Mouse (Mus musculus) hindbrain, embryonic 16.5 days (tissue): Measurements from ENCODE around the gene Hc. TPM values are rescaled to one million over a fixed set of nuclear protein-coding genes. Genes with fewer than 3 reads are reported as not detected.
A peak's percentile ranks its signal among the peaks of the same experiment; 100 is the strongest.

Experiments used
- ATAC-seq: fragments of 200-750 bp; cut with Nextera tagmentation; 2 replicates; pipeline ENCODE4 v1.8.0; 2017; ENCODE audit warnings: moderate TSS enrichment, moderate library complexity
- H3K27ac ChIP-seq: fragments of 300-500 bp; sonication (generic); 2 replicates; pipeline ENCODE4 v1.5.1; 2014; ENCODE audit warnings: low read depth, mild to moderate bottlenecking, control low read depth, low read length, moderate library complexity
- H3K27me3 ChIP-seq: fragments of 300-500 bp; sonication (generic); replicated peaks from 2 replicates; pipeline ENCODE4 v1.6.1; 2014; ENCODE audit warnings: low read length; ENCODE audit not compliant: control insufficient read depth, insufficient read depth
- H3K36me3 ChIP-seq: fragments of 300-500 bp; sonication (generic); 2 replicates; pipeline ENCODE4 v1.6.1; 2014; ENCODE audit warnings: mild to moderate bottlenecking, low read length, moderate library complexity, mixed read lengths; ENCODE audit not compliant: control insufficient read depth, insufficient read depth
- H3K4me1 ChIP-seq: fragments of 300-500 bp; sonication (generic); 2 replicates; pipeline ENCODE4 v1.6.1; 2014; ENCODE audit warnings: low read depth, low read length; ENCODE audit not compliant: control insufficient read depth, insufficient read depth
- H3K4me2 ChIP-seq: fragments of 300-500 bp; sonication (generic); 2 replicates; pipeline ENCODE4 v1.6.1; 2014; ENCODE audit warnings: mild to moderate bottlenecking, low read length, control low read depth, moderate library complexity
- H3K4me3 ChIP-seq: fragments of 300-500 bp; sonication (generic); 2 replicates; pipeline ENCODE4 v1.5.1; 2014; ENCODE audit warnings: mild to moderate bottlenecking, low read length, control low read depth, moderate library complexity
- H3K9ac ChIP-seq: fragments of 300-500 bp; sonication (generic); 2 replicates; pipeline ENCODE4 v1.6.1; 2014; ENCODE audit warnings: low read depth, mild to moderate bottlenecking, control low read depth, low read length, moderate library complexity
- H3K9me3 ChIP-seq: fragments of 300-500 bp; sonication (generic); 2 replicates; pipeline ENCODE4 v1.6.1; 2014; ENCODE audit warnings: mild to moderate bottlenecking, low read length, moderate library complexity; ENCODE audit not compliant: control insufficient read depth
- WGBS: fragments of 180-500 bp; shearing (Covaris S2); extraction: QIAGEN DNeasy Blood & Tissue Kit; methylation state at CpG from one replicate; pipeline ENCODE4 v1.1.7; 2014; 5-methylcytosine and 5-hydroxymethylcytosine counted together
- polyA plus RNA-seq: library from polyadenylated mRNA; unstranded; fragments of >200 nt; fragmentation: Nextera tagmentation; extraction: Ambion mirVana; gene quantifications from 2 replicates; pipeline ENCODE4 v1.2.1, GENCODE M21; 2015

Hc gene
- polyA plus RNA-seq, 1 experiment from 2014 or later = 0.24 TPM

DNA sequence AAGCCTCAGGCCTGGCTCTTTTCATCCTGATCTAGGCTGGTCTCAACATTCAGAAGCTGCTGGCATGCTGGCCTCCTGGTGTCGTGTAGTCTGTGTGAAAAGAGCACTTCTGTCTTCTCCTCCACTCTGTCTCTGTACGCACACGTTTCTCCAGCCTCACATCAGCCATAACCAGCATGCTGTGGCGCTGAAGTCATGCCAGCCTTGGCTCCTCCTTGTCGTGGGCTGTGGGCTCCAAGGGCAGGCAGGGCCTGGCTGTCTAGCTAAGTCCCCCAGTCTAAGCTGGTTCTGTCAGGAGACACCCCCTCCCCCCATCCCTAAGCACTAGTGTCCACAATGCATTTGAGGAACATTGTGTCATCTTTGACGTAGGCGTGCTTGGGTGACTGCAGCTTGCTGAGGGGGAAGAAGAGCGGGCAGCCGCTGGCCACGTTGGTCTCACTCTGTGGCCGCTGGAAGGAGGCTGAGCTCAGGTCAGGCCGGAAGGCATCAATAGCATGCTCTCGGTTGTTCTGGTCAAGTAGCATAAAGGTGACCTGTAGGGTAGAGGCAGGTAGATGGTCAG, 117.6 kb downstream of the Hc start:
- Histone ChIP-seq H3K4me2 (no peak overlapping the region), H3K4me1 (peaks cover 2% of the 10 kb centered on the region), H3K36me3 (no peaks in the 10 kb centered on the region), H3K9ac (no peak overlapping the region), H3K27ac (no peak overlapping the region), H3K4me3 (no peak overlapping the region), H3K9me3 (no peaks in the 10 kb centered on the region), H3K27me3 (no peaks in the 10 kb centered on the region)
- ATAC-seq = no peak
- 80% methylated on average over 13 of the region's 13 CpGs for WGBS

DNA sequence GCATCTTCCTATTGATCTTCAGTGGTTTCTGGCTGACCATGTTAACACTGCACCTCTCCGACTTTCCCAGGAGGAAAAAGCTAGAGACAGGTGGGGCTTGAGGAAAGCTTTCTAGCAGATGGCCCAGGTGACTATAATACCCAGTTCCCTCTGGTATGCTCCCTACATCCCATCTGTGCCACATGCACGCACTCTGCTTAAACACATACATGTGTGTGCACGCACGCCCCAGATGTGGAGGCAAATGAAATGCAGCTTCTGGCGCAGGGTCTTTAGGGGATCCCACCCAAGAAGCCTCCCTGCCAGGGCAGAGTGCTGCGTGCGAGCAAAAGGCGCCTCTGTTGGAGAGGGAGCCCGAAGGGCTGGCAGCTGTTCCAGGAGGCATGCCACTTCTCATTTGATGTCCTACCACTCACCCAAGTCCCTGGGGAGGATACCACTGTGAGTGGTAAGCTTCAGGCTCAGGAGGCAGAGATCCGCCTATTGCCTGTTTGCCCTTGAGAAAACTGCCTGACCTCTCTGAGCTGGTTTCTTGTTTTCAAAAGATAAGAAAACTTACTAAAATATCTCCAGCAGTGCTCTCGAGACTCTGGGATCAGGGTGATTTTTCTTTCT, 120.1 kb downstream of the Hc start:
- no peaks in the 10 kb centered on the region for H3K27me3 ChIP-seq
- no peak overlapping the region for H3K27ac ChIP-seq
- no peaks in the 10 kb centered on the region for H3K36me3 ChIP-seq
- no peak overlapping the region for H3K4me2 ChIP-seq
- 75% methylated on average over 11 of the region's 11 CpGs for WGBS
- peaks cover 11% of the 10 kb centered on the region for H3K4me1 ChIP-seq
- H3K4me3 ChIP-seq = no peak overlapping the region
- H3K9ac ChIP-seq = no peak overlapping the region
- no peaks in the 10 kb centered on the region for H3K9me3 ChIP-seq
- ATAC-seq = no peak

DNA sequence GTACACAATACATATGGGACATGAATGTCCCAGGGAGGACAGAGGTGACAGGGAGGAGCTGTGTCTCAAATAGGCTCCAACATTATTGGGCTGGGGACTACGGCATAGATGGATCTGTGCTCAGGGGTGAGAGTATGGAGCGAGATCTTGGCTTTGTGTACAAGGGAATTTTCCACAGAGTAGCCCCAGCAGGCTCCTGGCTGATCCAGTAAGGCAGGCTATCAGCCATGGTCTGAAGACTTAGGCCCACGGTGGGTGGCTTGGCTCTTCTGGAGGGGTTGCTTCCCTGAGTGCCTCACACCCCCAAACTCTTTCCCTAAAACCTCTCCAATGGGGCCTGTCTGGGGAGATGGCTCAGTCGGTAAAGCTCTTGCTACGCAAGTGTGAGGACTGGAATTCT, 121.0 kb downstream of the Hc start:
- Histone ChIP-seq H3K4me2 (no peak overlapping the region), H3K4me1 (peaks cover 11% of the 10 kb centered on the region), H3K9ac (no peak overlapping the region), H3K9me3 (no peaks in the 10 kb centered on the region), H3K27me3 (no peaks in the 10 kb centered on the region), H3K36me3 (no peaks in the 10 kb centered on the region), H3K4me3 (no peak overlapping the region), H3K27ac (no peak overlapping the region)
- 69% methylated on average over 5 of the region's 5 CpGs for WGBS
- 0 out of 2 replicates have a peak, but pooled peaks have one; percentile 21 for ATAC-seq

DNA sequence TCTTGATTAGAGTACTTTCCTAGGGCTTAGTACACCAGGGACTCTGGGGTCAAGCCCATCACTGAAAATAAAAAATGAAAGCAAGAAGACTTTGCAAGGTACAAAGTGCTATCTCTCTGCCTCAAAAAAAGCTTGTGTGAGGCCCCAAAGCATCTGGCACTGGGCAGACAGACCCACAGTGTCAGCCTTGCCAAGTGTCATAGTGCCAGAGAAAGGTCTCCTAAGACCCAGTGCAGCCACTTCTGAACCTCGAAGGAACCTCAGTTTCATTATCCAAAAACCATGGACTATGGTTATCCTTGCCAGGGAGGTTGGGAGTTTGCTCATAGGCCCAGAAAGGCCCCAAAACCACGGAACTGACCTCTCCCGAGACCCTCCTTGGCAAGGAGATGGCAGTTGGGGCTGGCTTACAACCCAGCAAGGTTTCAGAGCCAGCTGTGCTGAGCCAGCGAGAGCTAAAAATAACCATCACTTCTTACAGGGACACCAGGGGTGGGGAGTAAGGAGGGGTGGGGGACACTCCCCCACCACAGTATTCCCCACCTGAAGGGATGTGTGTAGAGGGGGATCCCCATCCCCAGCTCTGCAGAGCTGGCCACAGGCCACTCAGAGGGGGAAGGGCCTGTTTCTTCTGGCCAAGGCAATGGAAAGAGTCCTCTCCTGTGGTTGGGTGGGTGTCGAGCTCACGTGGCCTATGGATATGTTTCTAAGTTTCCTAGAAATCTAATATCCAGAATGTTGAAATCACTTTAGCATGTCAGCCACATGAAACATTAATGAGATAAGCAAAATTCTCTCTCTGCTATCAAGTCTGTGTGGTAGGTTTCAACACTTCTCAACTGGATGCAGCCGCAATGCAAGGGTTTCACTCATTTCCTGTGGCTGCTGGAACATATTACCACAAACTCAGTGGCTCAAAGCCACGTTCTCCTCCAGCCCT, 122.7 kb downstream of the Hc start:
- peak; percentile 60 for ATAC-seq
- no peak overlapping the region for H3K27ac ChIP-seq
- H3K27me3 ChIP-seq = no peaks in the 10 kb centered on the region
- 68% methylated on average over 8 of the region's 8 CpGs for WGBS
- no peaks in the 10 kb centered on the region for H3K36me3 ChIP-seq
- H3K9ac ChIP-seq = no peak overlapping the region
- H3K4me1 ChIP-seq = peaks cover 11% of the 10 kb centered on the region
- no peak overlapping the region for H3K4me2 ChIP-seq
- H3K4me3 ChIP-seq = no peak overlapping the region
- no peaks in the 10 kb centered on the region for H3K9me3 ChIP-seq

- no peak for ATAC-seq
- Histone ChIP-seq H3K27me3 (no peaks in the 10 kb centered on the region), H3K9me3 (no peaks in the 10 kb centered on the region), H3K27ac (no peak overlapping the region), H3K9ac (no peak overlapping the region), H3K4me1 (peaks cover 11% of the 10 kb centered on the region), H3K4me3 (no peak overlapping the region), H3K4me2 (no peak overlapping the region), H3K36me3 (no peaks in the 10 kb centered on the region)
- WGBS = 45% methylated on average over 5 of the region's 5 CpGs
Measured at GRCm38 (mm10) chr2:34937460-34937859, 123.8 kb downstream of the Hc start.

Other genes with a start within 250 kb of the Hc start
- 95.2 and 106 TPM in 2 replicates for gene Fbxw2, start 235.1 kb downstream of the Hc start, polyA plus RNA-seq
- not detected in 2 replicates for gene Gm34653, start 228.4 kb downstream of the Hc start, polyA plus RNA-seq
- 0.16 and 0.35 TPM in 2 replicates for gene Cutal, start 187.0 kb downstream of the Hc start, polyA plus RNA-seq
- gene Psmd5, start 186.5 kb downstream of the Hc start, polyA plus RNA-seq = 96.8 and 105 TPM in 2 replicates
- gene Phf19, start 147.4 kb downstream of the Hc start, polyA plus RNA-seq = 2.2 and 2.7 TPM in 2 replicates
- gene Traf1, start 99.7 kb downstream of the Hc start, polyA plus RNA-seq = 2.5 and 4.0 TPM in 2 replicates
- 0.47 and 0.60 TPM in 2 replicates for gene AI182371, start 40.1 kb upstream of the Hc start, polyA plus RNA-seq
- gene Cntrl, start 48.1 kb upstream of the Hc start, polyA plus RNA-seq = 7.3 and 8.9 TPM in 2 replicates
- gene Rab14, start 139.7 kb upstream of the Hc start, polyA plus RNA-seq = 426 and 462 TPM in 2 replicates
- gene Gsn, start 194.9 kb upstream of the Hc start, polyA plus RNA-seq = 31.6 and 36.7 TPM in 2 replicates